Mouse (Mus musculus) G1E (cell line): Measurements from ENCODE around the gene Prkar1a.

Experiments used
- CTCF ChIP-seq: IDR thresholded peaks from 2 replicates; pipeline ENCODE4 v1.5.1; 2012; ENCODE audit warnings: low read depth, low read length, inconsistent platforms, mixed read lengths
- GATA1 ChIP-seq: IDR thresholded peaks from 2 replicates; pipeline ENCODE4 v1.6.1; 2012; ENCODE audit warnings: borderline replicate concordance, low read length, inconsistent platforms, mixed read lengths

DNA sequence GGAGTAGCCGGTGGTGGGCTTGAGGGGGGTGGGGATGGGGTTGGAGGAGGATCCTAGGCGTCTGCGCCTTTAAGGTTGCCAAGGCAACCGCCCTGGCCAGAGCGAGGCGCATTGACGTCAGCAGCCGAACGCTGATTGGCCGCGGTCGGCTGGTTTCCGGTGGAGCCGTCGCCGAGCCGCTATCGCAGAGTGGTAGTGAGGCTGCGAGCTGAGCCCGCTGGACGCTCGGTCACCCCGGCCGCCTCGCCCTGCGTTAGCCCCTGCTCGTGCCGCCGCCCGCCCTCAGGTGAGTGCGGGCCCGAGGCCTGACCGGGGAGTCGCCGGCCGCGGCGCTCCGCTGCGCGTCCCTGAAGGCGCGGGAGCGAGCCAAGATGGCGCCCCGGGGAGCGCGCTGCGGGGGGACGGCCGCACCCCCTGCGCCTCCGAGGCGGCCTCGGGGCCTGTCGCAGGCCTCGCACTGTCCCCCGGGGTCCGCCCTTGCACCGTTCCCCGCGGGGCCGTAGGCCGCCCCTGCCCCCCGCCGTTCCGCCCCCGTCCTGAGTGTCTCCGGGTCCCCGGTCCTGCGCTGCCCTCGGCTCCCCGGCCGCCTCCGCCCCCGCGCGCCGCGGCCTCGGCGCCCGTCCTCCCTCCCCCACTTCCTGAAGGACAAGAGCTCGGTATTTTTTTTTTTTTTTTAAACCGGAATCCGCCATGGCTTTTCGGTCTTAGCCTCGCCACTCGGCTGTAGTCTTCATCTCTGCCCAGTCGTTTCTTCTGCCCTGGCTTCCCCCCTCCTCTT is 1.8 kb downstream of the Prkar1a start:
- TF ChIP-seq CTCF, result no peak
- TF ChIP-seq GATA1, result no peak
